Mouse (Mus musculus) megakaryocyte, embryonic 14.5 days (primary cell): ENCODE data around the gene Tmem182.

Experiments
- FLI1 ChIP-seq: IDR thresholded peaks from 2 replicates; pipeline ENCODE4 v1.6.1; 2012; ENCODE audit warnings: low read length, inconsistent platforms, mixed read lengths
- GATA1 ChIP-seq: IDR thresholded peaks from 3 replicates; pipeline ENCODE4 v1.6.1; 2012; ENCODE audit warnings: mixed read lengths, low read length, inconsistent platforms, borderline replicate concordance

GRCm38 (mm10) chr1:40808643-40809042, 3.2 kb downstream of the Tmem182 start:
- TF ChIP-seq GATA1 (no peak), FLI1 (no peak)
